Mouse (Mus musculus) midbrain, embryonic 15.5 days (tissue): ENCODE measurements around the gene Fhod1. TPM values are rescaled to one million over a fixed set of nuclear protein-coding genes. Genes with fewer than 3 reads are reported as not detected.
A peak's percentile ranks its signal among the peaks of the same experiment; 100 is the strongest.

Experiments used
- ATAC-seq: fragments of 200-750 bp; cut with Nextera tagmentation; replicated peaks from 2 replicates; pipeline ENCODE4 v1.8.0; 2017; ENCODE audit warnings: moderate TSS enrichment
- H3K27ac ChIP-seq: fragments of 300-500 bp; sonication (generic); 2 replicates; pipeline ENCODE4 v1.5.1; 2015; ENCODE audit warnings: mild to moderate bottlenecking, inconsistent platforms
- H3K27me3 ChIP-seq: fragments of 300-500 bp; sonication (generic); replicated peaks from 2 replicates; pipeline ENCODE4 v1.6.1; 2015; ENCODE audit warnings: inconsistent platforms
- H3K36me3 ChIP-seq: fragments of 300-500 bp; sonication (generic); replicated peaks from 2 replicates; pipeline ENCODE4 v1.6.1; 2015; ENCODE audit warnings: inconsistent platforms
- H3K4me1 ChIP-seq: fragments of 300-500 bp; sonication (generic); 2 replicates; pipeline ENCODE4 v1.6.1; 2015; ENCODE audit warnings: inconsistent platforms
- H3K4me2 ChIP-seq: fragments of 300-500 bp; sonication (generic); 2 replicates; pipeline ENCODE4 v1.6.1; 2015; ENCODE audit warnings: inconsistent platforms, mild to moderate bottlenecking, moderate library complexity
- H3K4me3 ChIP-seq: fragments of 300-500 bp; sonication (generic); 2 replicates; pipeline ENCODE4 v1.5.1; 2015; ENCODE audit warnings: mild to moderate bottlenecking, inconsistent platforms
- H3K9ac ChIP-seq: fragments of 300-500 bp; sonication (generic); 2 replicates; pipeline ENCODE4 v1.6.1; 2015; ENCODE audit warnings: mild to moderate bottlenecking, inconsistent platforms
- H3K9me3 ChIP-seq: fragments of 300-500 bp; sonication (generic); 2 replicates; pipeline ENCODE4 v1.6.1; 2016; ENCODE audit warnings: inconsistent platforms
- WGBS: fragments of 180-500 bp; shearing (Covaris S2); methylation state at CpG from one replicate; pipeline ENCODE4 v1.1.7; 2015; ENCODE audit warnings: mixed read lengths; 5-methylcytosine and 5-hydroxymethylcytosine counted together
- polyA plus RNA-seq: library from polyadenylated mRNA; unstranded; fragments of >200 nt; fragmentation: Nextera tagmentation; extraction: Ambion mirVana; gene quantifications from 2 replicates; pipeline ENCODE4 v1.2.1, GENCODE M21; 2015

Fhod1 gene
- polyA plus RNA-seq, 1 experiment from 2014 or later, result 0.88 TPM

GRCm38 (mm10) chr8:105330325-105330724, 17.4 kb downstream of the Fhod1 start:
- no peak overlapping the region for H3K4me2 ChIP-seq
- H3K4me1 ChIP-seq, result peaks cover 15% of the 10 kb centered on the region
- H3K27ac ChIP-seq, result no peak overlapping the region
- no peak overlapping the region for H3K4me3 ChIP-seq
- no peaks in the 10 kb centered on the region for H3K9me3 ChIP-seq
- peaks cover 36% of the 10 kb centered on the region; the same call in 1 of the 2 replicates for H3K36me3 ChIP-seq
- 96% methylated on average over 12 of the region's 12 CpGs for WGBS
- no peak for ATAC-seq
- H3K9ac ChIP-seq, result no peak overlapping the region
- no peaks in the 10 kb centered on the region for H3K27me3 ChIP-seq

- Histone ChIP-seq H3K9me3 (no peaks in the 10 kb centered on the region), H3K36me3 (peaks cover 43% of the 10 kb centered on the region; the same call in 1 of the 2 replicates), H3K4me2 (peak overlapping the region; percentile 70), H3K4me1 (peaks cover 26% of the 10 kb centered on the region), H3K27me3 (no peaks in the 10 kb centered on the region), H3K27ac (peak overlapping the region; percentile 83; the same call in 1 of the 2 replicates), H3K4me3 (peak overlapping the region; percentile 91), H3K9ac (peak overlapping the region; percentile 63)
- 45% methylated on average over 6 of the region's 6 CpGs for WGBS
- ATAC-seq, result no peak
Observed at GRCm38 (mm10) chr8:105326968-105327367, 20.8 kb downstream of the Fhod1 start.

- Histone ChIP-seq H3K9me3 (no peaks in the 10 kb centered on the region), H3K4me1 (peaks cover 26% of the 10 kb centered on the region), H3K4me3 (peak within 1 kb of the TSS; percentile 91), H3K4me2 (peak within 1 kb of the TSS; percentile 93), H3K9ac (peak within 1 kb of the TSS; percentile 93), H3K27me3 (no peaks in the 10 kb centered on the region), H3K27ac (peak within 1 kb of the TSS; percentile 83), H3K36me3 (peaks cover 36% of the 10 kb centered on the region; the same call in 1 of the 2 replicates)
- peak; percentile 92 for ATAC-seq
- under 1% methylated on average over 36 of the region's 36 CpGs for WGBS
Observed at GRCm38 (mm10) chr8:105326141-105326672, 21.5 kb downstream of the Fhod1 start, which contains the start of the genes Lrrc29 and Tmem208. Gene Lrrc29 (minus strand): TSS chr8:105326278. Gene Tmem208 (plus strand): TSS chr8:105326354.

- Histone ChIP-seq H3K4me2 (peak overlapping the region; percentile 93), H3K4me3 (peak overlapping the region; percentile 91), H3K27me3 (no peaks in the 10 kb centered on the region), H3K9ac (peak overlapping the region; percentile 93), H3K36me3 (peaks cover 31% of the 10 kb centered on the region; the same call in 1 of the 2 replicates), H3K27ac (peak overlapping the region; percentile 81), H3K4me1 (peaks cover 26% of the 10 kb centered on the region), H3K9me3 (no peaks in the 10 kb centered on the region)
- WGBS, result under 1% methylated on average over 12 of the region's 12 CpGs
- peak; percentile 71 for ATAC-seq
Observed at GRCm38 (mm10) chr8:105325641-105326093, 22.1 kb downstream of the Fhod1 start.

- 88% methylated on average over 4 of the region's 4 CpGs for WGBS
- Histone ChIP-seq H3K36me3 (peaks cover 10% of the 10 kb centered on the region; the same call in 1 of the 2 replicates), H3K4me3 (no peak overlapping the region), H3K4me1 (peaks cover 26% of the 10 kb centered on the region), H3K9me3 (no peaks in the 10 kb centered on the region), H3K27ac (no peak overlapping the region), H3K27me3 (no peaks in the 10 kb centered on the region), H3K9ac (no peak overlapping the region), H3K4me2 (no peak overlapping the region)
- no peak for ATAC-seq
Observed at GRCm38 (mm10) chr8:105323183-105323582, 24.6 kb downstream of the Fhod1 start.

- Histone ChIP-seq H3K9ac (no peak overlapping the region), H3K9me3 (no peaks in the 10 kb centered on the region), H3K4me1 (no peaks in the 10 kb centered on the region), H3K27ac (no peak overlapping the region), H3K4me2 (no peak overlapping the region), H3K27me3 (no peaks in the 10 kb centered on the region), H3K36me3 (peaks cover 34% of the 10 kb centered on the region; the same call in 1 of the 2 replicates), H3K4me3 (no peak overlapping the region)
- no peak for ATAC-seq
- WGBS, result 82% methylated on average over 11 of the region's 11 CpGs
Observed at GRCm38 (mm10) chr8:105318662-105319190, 29.0 kb downstream of the Fhod1 start.

- Histone ChIP-seq H3K27me3 (no peaks in the 10 kb centered on the region), H3K9ac (no peak overlapping the region), H3K36me3 (peaks cover 35% of the 10 kb centered on the region; the same call in 1 of the 2 replicates), H3K4me2 (no peak overlapping the region), H3K9me3 (no peaks in the 10 kb centered on the region), H3K4me3 (no peak overlapping the region), H3K27ac (no peak overlapping the region), H3K4me1 (no peaks in the 10 kb centered on the region)
- ATAC-seq, result no peak
- 87% methylated on average over 4 of the region's 4 CpGs for WGBS
Observed at GRCm38 (mm10) chr8:105317941-105318340, 29.8 kb downstream of the Fhod1 start.

- H3K4me1 ChIP-seq, result no peaks in the 10 kb centered on the region
- H3K27ac ChIP-seq, result no peak overlapping the region
- H3K36me3 ChIP-seq, result peaks cover 44% of the 10 kb centered on the region; the same call in 1 of the 2 replicates
- no peak overlapping the region for H3K4me3 ChIP-seq
- no peaks in the 10 kb centered on the region for H3K27me3 ChIP-seq
- no peak for ATAC-seq
- 93% methylated on average over 18 of the region's 18 CpGs for WGBS
- no peaks in the 10 kb centered on the region for H3K9me3 ChIP-seq
- H3K4me2 ChIP-seq, result no peak overlapping the region
- no peak overlapping the region for H3K9ac ChIP-seq
Observed at GRCm38 (mm10) chr8:105315073-105315769, 32.5 kb downstream of the Fhod1 start.

- 79% methylated on average over 9 of the region's 9 CpGs for WGBS
Observed at GRCm38 (mm10) chr8:105313622-105314402, 33.9 kb downstream of the Fhod1 start.

GRCm38 (mm10) chr8:105312891-105313481, 34.8 kb downstream of the Fhod1 start:
- no peaks in the 10 kb centered on the region for H3K9me3 ChIP-seq
- ATAC-seq, result no peak
- no peak overlapping the region for H3K4me2 ChIP-seq
- peaks cover 46% of the 10 kb centered on the region; the same call in 1 of the 2 replicates for H3K36me3 ChIP-seq
- no peaks in the 10 kb centered on the region for H3K27me3 ChIP-seq
- no peak overlapping the region for H3K4me3 ChIP-seq
- H3K27ac ChIP-seq, result no peak overlapping the region
- no peak overlapping the region for H3K9ac ChIP-seq
- 94% methylated on average over 8 of the region's 8 CpGs for WGBS
- H3K4me1 ChIP-seq, result no peaks in the 10 kb centered on the region

More at GRCm38 (mm10) chr8:105313622-105314402, 33.9 kb downstream of the Fhod1 start:
- no peak overlapping the region for H3K4me3 ChIP-seq
- no peak overlapping the region for H3K4me2 ChIP-seq
- peaks cover 49% of the 10 kb centered on the region; the same call in 1 of the 2 replicates for H3K36me3 ChIP-seq
- no peak for ATAC-seq
- H3K9me3 ChIP-seq, result no peaks in the 10 kb centered on the region
- H3K4me1 ChIP-seq, result no peaks in the 10 kb centered on the region
- no peak overlapping the region for H3K27ac ChIP-seq
- no peaks in the 10 kb centered on the region for H3K27me3 ChIP-seq
- no peak overlapping the region for H3K9ac ChIP-seq

GRCm38 (mm10) chr8:105311718-105312117, 36.0 kb downstream of the Fhod1 start:
- H3K9ac ChIP-seq, result no peak overlapping the region
- no peaks in the 10 kb centered on the region for H3K27me3 ChIP-seq
- no peak overlapping the region for H3K4me3 ChIP-seq
- ATAC-seq, result no peak
- no peaks in the 10 kb centered on the region for H3K4me1 ChIP-seq
- no peak overlapping the region for H3K4me2 ChIP-seq
- H3K27ac ChIP-seq, result no peak overlapping the region
- 79% methylated on average over 1 of the region's 1 CpGs for WGBS
- no peaks in the 10 kb centered on the region for H3K9me3 ChIP-seq
- H3K36me3 ChIP-seq, result peaks cover 47% of the 10 kb centered on the region; the same call in 1 of the 2 replicates
